Mouse (Mus musculus) heart, postnatal 0 days (tissue): ENCODE measurements around the gene Hras.

Experiments used
- CTCF ChIP-seq: IDR thresholded peaks from 2 replicates; pipeline ENCODE4 v1.5.1; 2016; ENCODE audit warnings: antibody characterized with exemption, control low read depth, low read depth
- EP300 ChIP-seq: IDR thresholded peaks from 2 replicates; pipeline ENCODE4 v1.6.1; 2016; ENCODE audit warnings: antibody characterized with exemption, low read depth

GRCm38 (mm10) chr7:141209526-141209925 is 15.7 kb upstream of the Hras start:
- TF ChIP-seq CTCF = no peak
- TF ChIP-seq EP300 = no peak
